Mouse (Mus musculus) gastrocnemius, adult 2 months (tissue): ENCODE data around the gene Homer2. TPM values are rescaled to one million over a fixed set of nuclear protein-coding genes. Genes with fewer than 3 reads are reported as not detected.
A peak's percentile ranks its signal among the peaks of the same experiment; 100 is the strongest.

Source experiments
- DNase-seq: peaks from one replicate; pipeline ENCODE4 v3.0.0; 2022
- H3K27ac ChIP-seq: fragments of 200-600 bp; 2 replicates; pipeline ENCODE4 v1.8.1; 2022; ENCODE audit warnings: mild to moderate bottlenecking
- H3K4me3 ChIP-seq: fragments of 200-600 bp; 2 replicates; pipeline ENCODE4 v1.8.1; 2022; ENCODE audit warnings: mild to moderate bottlenecking, moderate library complexity
- CTCF ChIP-seq: fragments of 200-600 bp; IDR thresholded peaks from 2 replicates; pipeline ENCODE4 v1.8.1; 2022; ENCODE audit warnings: antibody characterized with exemption, mild to moderate bottlenecking, moderate library complexity
- intact Hi-C: fragments of 180-260 bp; cut with DNase I; formaldehyde crosslinking; loops from one replicate; pipeline ENCODE4 v1.15.1; 2025
- total RNA-seq, 2 experiments: library from RNA; stranded (reverse); gene quantifications; 2 replicates each; pipeline ENCODE4 v1.2.3; 2021

Gene Homer2
- total RNA-seq, 2 experiments from 2014 or later = 39.9 to 102 TPM

- no peak overlapping the region for H3K4me3 ChIP-seq
- intact Hi-C loops = no loop called here
- TF ChIP-seq CTCF = no peak
These were observed 120.1 kb downstream of the Homer2 start for GRCm38 (mm10) chr7:81587238-81587637.

GRCm38 (mm10) chr7:81585326-81585725 lies 122.0 kb downstream of the Homer2 start:
- intact Hi-C loops = no loop called here
- TF ChIP-seq CTCF = no peak
- no peak overlapping the region for H3K27ac ChIP-seq
- no peak for DNase-seq
- no peak overlapping the region for H3K4me3 ChIP-seq

More at GRCm38 (mm10) chr7:81587238-81587637, 120.1 kb downstream of the Homer2 start:
- H3K27ac ChIP-seq = no peak overlapping the region
- no peak for DNase-seq

DNA sequence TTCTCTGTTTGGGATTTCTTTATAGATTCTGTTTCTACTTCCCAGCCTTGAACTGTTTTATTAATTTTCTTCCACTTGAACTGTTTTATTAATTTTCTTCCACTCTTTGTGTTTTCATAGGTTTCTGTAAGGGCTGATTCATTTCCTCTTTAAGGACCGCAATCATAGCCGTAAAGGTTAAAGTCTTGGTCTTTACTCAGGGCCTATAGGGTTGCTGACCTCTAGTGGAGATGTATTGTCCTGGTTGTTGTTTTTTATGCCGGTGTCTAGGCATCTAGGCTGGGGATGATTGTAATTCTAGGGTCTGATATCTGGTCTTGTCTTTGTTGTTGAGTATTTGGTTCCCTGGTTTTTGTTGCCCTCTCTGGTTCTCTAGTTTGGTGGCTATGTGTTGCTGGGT lies 123.8 kb downstream of the Homer2 start:
- DNase-seq = no peak
- peak; percentile 34 for TF ChIP-seq CTCF
- no peak overlapping the region for H3K27ac ChIP-seq
- H3K4me3 ChIP-seq = no peak overlapping the region
- intact Hi-C loops = no loop called here

DNA sequence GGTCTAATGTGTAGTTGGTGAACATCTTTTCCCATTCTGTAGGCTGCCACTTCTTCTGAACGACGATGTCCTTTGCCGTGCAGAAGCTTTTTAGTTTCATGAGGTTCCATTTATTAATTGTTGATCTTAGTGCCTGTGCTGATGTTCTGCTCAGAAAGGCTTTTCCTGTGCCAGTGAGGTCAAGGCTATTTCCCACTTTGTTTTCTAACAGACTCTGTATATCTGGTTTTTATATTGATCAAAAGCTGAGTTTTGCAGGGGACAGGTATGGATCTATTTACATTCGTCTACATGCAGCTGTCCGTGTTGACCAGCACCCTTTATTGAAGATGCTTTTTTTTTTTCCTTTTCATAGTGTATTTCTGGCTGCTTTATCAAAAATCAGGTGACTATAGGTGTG lies 128.0 kb downstream of the Homer2 start:
- TF ChIP-seq CTCF = no peak
- intact Hi-C loops = no loop called here
- H3K4me3 ChIP-seq = no peak overlapping the region
- H3K27ac ChIP-seq = no peak overlapping the region
- DNase-seq = no peak

DNA sequence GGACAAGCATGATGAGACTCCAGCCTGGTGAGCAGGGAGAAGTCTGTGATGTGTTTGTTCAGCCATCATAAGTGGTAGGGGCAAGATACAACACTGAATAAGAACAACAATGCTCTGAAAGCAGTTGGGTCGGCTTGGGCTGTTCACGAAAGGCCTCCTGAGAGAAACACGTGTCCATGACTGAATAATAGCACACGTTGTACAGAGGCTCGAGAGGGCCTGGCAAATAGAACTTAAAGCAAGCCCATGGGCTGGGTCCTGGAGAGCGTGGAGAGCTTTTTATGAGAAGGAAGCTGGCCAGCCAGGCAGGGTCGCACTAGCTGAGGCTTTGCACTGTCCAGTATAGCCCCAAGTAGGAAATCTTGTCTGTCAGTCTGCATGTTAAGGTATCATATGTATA lies 128.9 kb downstream of the Homer2 start:
- no peak overlapping the region for H3K4me3 ChIP-seq
- no peak for TF ChIP-seq CTCF
- intact Hi-C loops = no loop called here
- no peak for DNase-seq
- H3K27ac ChIP-seq = no peak overlapping the region

GRCm38 (mm10) chr7:81577872-81578271 lies 129.5 kb downstream of the Homer2 start:
- intact Hi-C loops = no loop called here
- DNase-seq = no peak
- H3K4me3 ChIP-seq = no peak overlapping the region
- no peak overlapping the region for H3K27ac ChIP-seq
- TF ChIP-seq CTCF = no peak

- intact Hi-C loops = no loop called here
- TF ChIP-seq CTCF = no peak
- DNase-seq = no peak
- H3K4me3 ChIP-seq = no peak overlapping the region
- H3K27ac ChIP-seq = no peak overlapping the region
These were observed 131.7 kb downstream of the Homer2 start for GRCm38 (mm10) chr7:81575606-81576005.

DNA sequence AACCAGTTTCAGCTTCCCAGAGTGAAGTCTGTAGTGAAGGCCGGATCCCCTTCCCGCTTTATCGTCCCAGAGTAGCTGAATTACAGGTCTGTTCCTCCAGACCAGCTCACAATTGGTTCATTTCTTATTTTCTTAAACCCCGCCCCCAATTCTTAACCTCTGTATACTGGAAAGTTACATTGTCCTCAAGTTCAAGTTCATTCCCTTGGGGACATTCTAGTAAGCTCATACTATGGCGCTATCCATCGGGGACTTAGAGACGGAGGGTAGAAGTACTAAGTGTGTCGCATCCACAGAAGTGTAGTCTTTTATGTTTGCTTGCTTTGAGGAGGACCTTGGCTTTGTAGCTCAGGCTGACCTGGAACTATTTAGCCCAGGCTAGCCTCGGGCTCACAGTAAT lies 133.5 kb downstream of the Homer2 start:
- Histone ChIP-seq H3K4me3 (no peak overlapping the region), H3K27ac (peak overlapping the region; percentile 99)
- TF ChIP-seq CTCF = no peak
- intact Hi-C loops = no loop called here
- DNase-seq = no peak

- intact Hi-C loops = no loop called here
- Histone ChIP-seq H3K27ac (peak overlapping the region; percentile 99), H3K4me3 (peak overlapping the region; percentile 96)
- DNase-seq = peak; percentile 62
- TF ChIP-seq CTCF = no peak
These were observed 133.9 kb downstream of the Homer2 start for GRCm38 (mm10) chr7:81573397-81573796.

- H3K4me3 ChIP-seq = peak overlapping the region; percentile 96
- DNase-seq = no peak
- no peak for TF ChIP-seq CTCF
- peak overlapping the region; percentile 99 for H3K27ac ChIP-seq
- intact Hi-C loops = no loop called here
These were observed 134.6 kb downstream of the Homer2 start for GRCm38 (mm10) chr7:81572610-81573268.

DNA sequence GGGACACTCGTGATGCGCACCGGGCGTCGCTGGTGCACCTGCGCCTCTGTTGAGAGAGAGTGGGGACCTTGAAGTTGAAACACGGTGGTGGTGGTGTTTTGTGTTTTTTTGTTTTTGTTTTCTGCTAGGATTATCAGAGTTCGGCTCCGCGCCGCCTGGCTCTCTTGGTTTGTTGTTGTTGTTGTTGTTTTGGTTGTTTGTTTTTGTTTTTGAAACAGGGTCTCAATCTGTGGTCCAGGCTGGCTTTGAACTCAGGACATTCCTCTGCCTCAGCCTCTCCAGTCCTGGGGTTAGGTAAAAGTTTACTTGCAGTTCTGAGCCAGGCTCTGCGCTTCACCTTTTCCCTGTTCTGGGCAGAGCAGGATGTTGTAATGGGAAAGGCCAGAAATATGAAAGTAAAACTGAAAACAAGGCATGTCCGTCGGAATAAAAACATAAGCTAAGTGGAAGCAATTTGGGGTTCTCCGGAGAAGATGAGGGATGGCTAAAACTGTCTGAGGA lies 135.3 kb downstream of the Homer2 start:
- Histone ChIP-seq H3K27ac (peak overlapping the region; percentile 99), H3K4me3 (peak overlapping the region; percentile 96)
- intact Hi-C loops = loop anchor here (2.0 kb wide), 1 partner anchor 49 kb away; no protein-coding TSS in a partner anchor
- no peak for DNase-seq
- TF ChIP-seq CTCF = no peak

DNA sequence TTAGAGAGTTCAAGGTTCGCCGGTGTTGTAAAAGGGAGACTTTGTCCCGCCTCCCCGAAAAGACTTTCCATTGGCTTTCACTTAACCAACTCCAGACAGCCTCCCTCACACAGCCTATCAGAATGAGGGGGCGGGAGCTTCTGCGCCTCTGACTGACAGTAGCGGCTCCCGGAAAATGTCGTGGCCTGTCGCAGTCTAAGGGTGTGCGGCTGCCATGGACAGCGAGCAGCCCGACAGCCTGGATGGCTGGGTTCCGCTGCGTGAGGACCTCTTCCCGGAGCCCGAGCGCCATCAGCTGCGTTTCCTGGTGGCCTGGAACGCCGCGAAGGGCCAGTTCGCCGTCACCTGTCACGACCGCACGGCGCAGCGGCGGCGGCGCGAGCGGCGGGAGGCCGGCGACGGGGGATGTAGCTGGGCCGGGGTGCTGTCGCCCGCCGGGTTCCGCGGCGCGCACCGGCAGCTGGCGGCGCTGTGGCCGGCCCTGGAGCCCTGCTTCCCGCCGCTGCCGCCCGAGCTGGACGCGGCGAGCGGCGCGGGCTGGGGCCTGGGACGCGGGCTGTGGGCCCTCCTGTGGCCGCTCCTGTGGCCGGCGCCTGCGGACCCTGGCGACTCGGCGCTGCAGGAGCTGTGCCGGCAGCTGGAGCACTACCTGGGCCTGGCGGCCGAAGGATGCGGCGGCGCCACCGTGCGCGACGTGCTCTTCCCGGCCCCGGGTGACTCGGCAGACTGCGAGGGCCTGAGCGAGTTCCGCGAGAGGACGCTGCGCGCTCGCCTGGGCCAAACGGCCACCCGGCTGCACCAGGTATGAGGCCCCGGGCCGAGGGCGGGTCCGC lies 136.0 kb downstream of the Homer2 start, which contains the start of gene Whamm:
Gene Whamm, plus strand, starts transcription at position 159 of the 833 bp plus-strand sequence.
- peak within 1 kb of the TSS; percentile 96 for H3K4me3 ChIP-seq
- peak; percentile 95 for DNase-seq
- peak; percentile 29; the same call in 1 of the 2 replicates for TF ChIP-seq CTCF
- intact Hi-C loops = loop anchor here (2.0 kb wide), 1 partner anchor 49 kb away; no protein-coding TSS in a partner anchor
- peak within 1 kb of the TSS; percentile 99 for H3K27ac ChIP-seq

DNA sequence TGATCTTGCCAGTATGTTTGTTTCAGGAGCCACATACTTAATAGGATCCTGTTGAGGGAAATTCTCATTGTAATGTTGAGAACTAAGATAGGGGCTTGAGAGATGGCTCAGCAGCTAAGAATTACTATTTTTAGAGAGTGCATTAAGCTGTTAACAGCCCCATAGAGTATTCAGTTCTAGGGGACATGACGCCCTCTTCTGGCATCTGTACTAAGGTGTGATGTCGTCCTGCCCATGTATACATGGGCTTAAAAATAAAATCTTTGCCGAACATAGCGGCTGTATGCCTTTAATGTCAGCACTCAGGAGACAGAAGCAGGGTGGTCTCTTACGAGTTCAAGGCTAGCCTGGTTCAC lies 136.6 kb downstream of the Homer2 start:
- H3K27ac ChIP-seq = peak overlapping the region; percentile 99
- TF ChIP-seq CTCF = peak; percentile 41; the same call in 1 of the 2 replicates
- H3K4me3 ChIP-seq = peak overlapping the region; percentile 96
- intact Hi-C loops = loop anchor here (2.0 kb wide), 1 partner anchor 48 kb away; no protein-coding TSS in a partner anchor
- DNase-seq = no peak
